Comparison of ENCODE assay signal across 8 mouse cellular contexts in genomic region chr3:79161093-79161723, GRCm38 (mm10).
DNase-seq lines count a peak whose midpoint lies in the region; ATAC-seq and TF ChIP-seq lines count a peak whose summit lies in the region.

No protein-coding gene starts in this region.

- no peaks in the 10 kb centered on the region for H3K27me3 ChIP-seq in C2C12 (ENCODE audit: control insufficient read depth, insufficient read depth, insufficient read length)
- H3K27me3 ChIP-seq in intestine, postnatal 0 days (replicated peaks; ENCODE audit: control insufficient read depth, insufficient read depth, low read length), result no peaks in the 10 kb centered on the region
- H3K27me3 ChIP-seq in myocyte (ENCODE audit: control insufficient read depth, insufficient read depth, insufficient read length), result no peaks in the 10 kb centered on the region

- no peak overlapping the region for H3K27ac ChIP-seq in intestine, postnatal 0 days (ENCODE audit: low read depth, low read length)

- H3K79me3 ChIP-seq in C2C12 (ENCODE audit: low read depth), result peaks cover 18% of the 10 kb centered on the region

- TF ChIP-seq CTCF in C2C12 (IDR thresholded peaks at IDR 0.05; ENCODE audit: control insufficient read depth, insufficient read depth, insufficient read length), result no peak
- no peak for TF ChIP-seq CTCF in intestine, postnatal 0 days (IDR thresholded peaks at IDR 0.05; ENCODE audit: low read depth)

- peak overlapping the region; percentile 37 for H3K4me2 ChIP-seq in intestine, postnatal 0 days (replicated peaks; ENCODE audit: low read depth)
- H3K4me2 ChIP-seq in myocyte (ENCODE audit: low read depth), result peak overlapping the region; percentile 91

- DNase-seq in embryo, embryonic 11 days, result peak; percentile 37
- DNase-seq in embryo, embryonic 9.5 days (ENCODE audit: extremely low spot score), result no peak
- peak; percentile 26 for DNase-seq in fat pad, adult 2 months (ENCODE audit: extremely low read depth, low read depth, low spot score)
- no peak for DNase-seq in right cerebral cortex, adult 18-20 months
- DNase-seq in left cerebral cortex, adult 9 months (ENCODE audit: low spot score in 2 of 2), result no peak

- peaks cover 8% of the 10 kb centered on the region; the same call in 1 of the 2 replicates for H3K4me1 ChIP-seq in intestine, postnatal 0 days (replicated peaks; ENCODE audit: control insufficient read depth, insufficient read depth, low read length)

- TF ChIP-seq POLR2A in myocyte (IDR thresholded peaks at IDR 0.05; ENCODE audit: insufficient read length, low read depth), result no peak

- WGBS in intestine, postnatal 0 days, result 34% methylated on average over 6 of the region's 6 CpGs

- H3K9me3 ChIP-seq in intestine, postnatal 0 days (ENCODE audit: control insufficient read depth), result no peaks in the 10 kb centered on the region

- H3K79me2 ChIP-seq in C2C12 (ENCODE audit: control insufficient read depth, insufficient read depth) (peaks cover 57% of the 10 kb centered on the region), myocyte (ENCODE audit: control insufficient read depth, insufficient read depth) (peaks cover 22% of the 10 kb centered on the region)

- H3K36me3 ChIP-seq in C2C12 (ENCODE audit: control insufficient read depth, insufficient read depth) (peaks cover 6% of the 10 kb centered on the region), myocyte (ENCODE audit: control insufficient read depth, insufficient read depth) (peaks cover 6% of the 10 kb centered on the region)
- no peaks in the 10 kb centered on the region for H3K36me3 ChIP-seq in intestine, postnatal 0 days (ENCODE audit: control insufficient read depth, insufficient read depth)

- H3K4me3 ChIP-seq in C2C12 (ENCODE audit: insufficient read depth, poor library complexity, severe bottlenecking) (no peak overlapping the region), myocyte (no peak overlapping the region)
- no peak overlapping the region for H3K4me3 ChIP-seq in intestine, postnatal 0 days (ENCODE audit: low read depth, low read length)

- H3K9ac ChIP-seq in intestine, postnatal 0 days (ENCODE audit: low read depth, low read length), result no peak overlapping the region

- H3ac ChIP-seq in C2C12 (ENCODE audit: control insufficient read depth, insufficient read length, low read depth), result no peak overlapping the region
- H3ac ChIP-seq in myocyte (ENCODE audit: control insufficient read depth, insufficient read length), result no peak overlapping the region

- peak; percentile 31; the same call in 1 of the 2 replicates for ATAC-seq in intestine, postnatal 0 days

TF ChIP-seq in C2C12, 6 proteins besides CTCF, POLR2A, EP300 and RAD21:
- TF ChIP-seq MYOD1 (IDR thresholded peaks at IDR 0.05; ENCODE audit: control insufficient read depth, insufficient read length, low read depth) (no peak), FOSL1 (IDR thresholded peaks at IDR 0.05; ENCODE audit: insufficient read depth, low read length, poor library complexity, severe bottlenecking) (no peak), CEBPB (IDR thresholded peaks at IDR 0.05; ENCODE audit: low read depth) (peak; percentile 28), MAX (IDR thresholded peaks at IDR 0.05) (no peak), USF1 (IDR thresholded peaks at IDR 0.05; ENCODE audit: low read depth) (no peak), MYOG (IDR thresholded peaks at IDR 0.05; ENCODE audit: control insufficient read depth, extremely low read depth, insufficient read length) (no peak)

TF ChIP-seq in myocyte, 11 proteins besides CTCF, POLR2A, EP300 and RAD21:
- TF ChIP-seq POLR2AphosphoS2 (IDR thresholded peaks at IDR 0.05; ENCODE audit: insufficient read length, low read depth) (no peak), MAX (IDR thresholded peaks at IDR 0.05; ENCODE audit: low read depth) (no peak), CEBPB (IDR thresholded peaks at IDR 0.05; ENCODE audit: insufficient read depth, poor library complexity, severe bottlenecking) (no peak), E2F4 (IDR thresholded peaks at IDR 0.05; ENCODE audit: insufficient read depth) (no peak), TCF3 (IDR thresholded peaks at IDR 0.05; ENCODE audit: insufficient read length, low read depth) (no peak), USF1 (IDR thresholded peaks at IDR 0.05; ENCODE audit: low read depth) (no peak), MYOG (IDR thresholded peaks at IDR 0.05; ENCODE audit: control insufficient read depth in 1 of 3, insufficient read depth in 1 of 3, insufficient read length in 2 of 3, low read depth in 2 of 3) (no peak), TCF12 (IDR thresholded peaks at IDR 0.05; ENCODE audit: insufficient read depth, poor library complexity, severe bottlenecking) (no peak), MYOD1 (IDR thresholded peaks at IDR 0.05; ENCODE audit: control insufficient read depth in 1 of 3, insufficient read length in 2 of 3, low read depth in 2 of 3) (no peak)

Comparison
In these comparisons a context has a peak if more than half of its experiments do, and no peak if none do; other contexts are left out.
1. DNase-seq: peak in embryo, embryonic 11 days (single experiment) and fat pad, adult 2 months (single experiment); none in embryo, embryonic 9.5 days (single experiment), right cerebral cortex, adult 18-20 months (single experiment) and left cerebral cortex, adult 9 months (0 of 2).